Mouse (Mus musculus): ENCODE results near the gene Ldlrad3.

DNA sequence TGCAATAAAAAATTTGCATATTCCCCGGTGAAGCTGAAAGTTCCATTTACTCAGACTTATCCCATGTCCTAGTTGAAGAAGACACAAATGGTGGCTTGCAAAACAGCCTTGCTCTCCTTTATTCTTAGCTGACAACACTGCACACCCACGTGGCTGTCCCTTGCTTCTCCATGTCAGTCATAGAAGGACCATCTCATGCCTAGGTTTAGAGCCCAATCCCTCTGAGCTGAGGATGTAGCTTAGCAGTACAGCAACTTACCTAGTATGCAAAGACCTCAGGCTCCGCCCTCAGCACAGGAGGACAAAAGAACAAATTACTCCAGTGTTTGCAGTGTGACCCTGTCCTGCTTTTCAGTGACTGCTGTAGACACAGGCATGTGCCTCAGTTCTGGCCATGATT lies 36.6 kb upstream of the Ldlrad3 start:
- TF ChIP-seq CTCF (IDR thresholded peaks at IDR 0.05; ENCODE audit: extremely low read depth, insufficient read length, insufficient replicate concordance, low read depth, low read length), result no peak
- TF ChIP-seq POLR2A (IDR thresholded peaks at IDR 0.05; ENCODE audit: low read depth, low read length), result no peak
